Mouse (Mus musculus) naive thymus-derived CD4-positive, alpha-beta T cell, adult 2 months (primary cell): ENCODE results near the gene Jph4.

Experiments used
- DNase-seq: peaks from one replicate; pipeline ENCODE4 v3.0.0-alpha.2; 2011; ENCODE audit warnings: low read depth

Jph4 gene

DNA sequence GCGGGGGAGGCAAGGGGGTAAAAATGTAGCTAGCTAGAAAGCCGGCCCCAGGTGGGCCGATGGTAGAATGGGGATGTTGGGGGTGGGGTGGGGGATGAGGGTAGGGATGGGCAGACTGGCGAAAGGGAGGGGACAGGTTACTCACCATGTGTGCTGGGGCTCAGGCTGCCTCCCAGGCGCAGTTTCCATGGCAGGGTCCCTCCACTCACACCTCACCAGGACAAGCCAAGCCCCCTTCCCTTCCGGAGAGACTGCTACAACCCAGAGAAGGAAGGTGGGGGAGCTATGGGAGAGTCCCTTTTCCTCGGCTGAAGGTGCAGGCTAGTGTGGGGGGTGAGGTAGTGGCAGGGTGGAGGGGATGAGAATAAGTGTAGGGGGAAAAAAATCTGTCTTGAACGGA, 889 bp downstream of the Jph4 start:
- no peak for DNase-seq

DNA sequence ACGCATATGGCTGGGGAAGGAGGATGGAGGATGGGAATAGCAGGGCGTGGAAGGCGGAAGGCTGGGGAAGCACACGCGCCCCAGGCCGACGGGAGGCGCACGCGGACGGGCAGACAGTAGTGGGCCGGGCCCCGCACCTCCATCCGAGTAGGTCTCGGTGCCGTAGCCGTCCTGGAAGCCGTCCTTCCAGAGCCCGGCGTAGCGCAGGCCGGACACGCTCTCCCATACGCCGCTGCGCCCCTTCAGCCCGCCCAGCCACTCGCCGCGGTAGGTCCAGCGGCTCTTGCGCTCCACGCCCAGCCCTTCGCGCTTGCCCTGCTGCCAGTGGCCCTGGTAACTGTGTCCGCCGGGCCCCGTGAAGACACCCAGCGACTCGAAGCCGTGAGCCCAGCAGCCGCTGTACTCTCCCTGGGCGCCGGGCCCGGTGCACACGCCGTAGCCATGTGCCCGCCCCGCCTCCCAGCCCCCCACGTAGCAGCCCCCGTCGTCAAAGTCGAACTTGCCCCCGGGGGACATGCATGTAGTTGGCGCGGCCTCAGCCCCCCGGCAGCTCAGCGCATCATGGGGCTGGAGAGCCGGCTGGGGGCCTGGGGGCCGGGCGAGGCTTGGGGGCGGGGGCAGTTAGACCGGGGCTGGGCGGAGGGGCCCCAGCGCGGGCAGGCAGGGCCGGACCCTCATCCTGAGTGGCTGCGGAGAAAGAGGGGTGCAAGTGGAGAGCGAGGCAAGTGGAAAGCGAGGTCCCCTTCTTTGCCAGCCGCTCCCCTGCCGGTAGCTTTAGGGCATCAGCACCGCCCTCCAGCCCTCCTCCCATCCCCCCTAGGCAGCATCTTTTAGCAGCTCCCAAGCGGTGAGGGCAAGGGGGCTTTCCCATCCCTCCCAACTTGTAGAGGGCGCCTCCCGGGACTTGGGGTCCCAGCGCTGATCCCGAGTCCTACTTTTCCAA, 1.7 kb downstream of the Jph4 start:
- peak; percentile 37 for DNase-seq

GRCm38 (mm10) chr14:55113975-55114645, 2.6 kb downstream of the Jph4 start:
- peak; percentile 51 for DNase-seq

DNA sequence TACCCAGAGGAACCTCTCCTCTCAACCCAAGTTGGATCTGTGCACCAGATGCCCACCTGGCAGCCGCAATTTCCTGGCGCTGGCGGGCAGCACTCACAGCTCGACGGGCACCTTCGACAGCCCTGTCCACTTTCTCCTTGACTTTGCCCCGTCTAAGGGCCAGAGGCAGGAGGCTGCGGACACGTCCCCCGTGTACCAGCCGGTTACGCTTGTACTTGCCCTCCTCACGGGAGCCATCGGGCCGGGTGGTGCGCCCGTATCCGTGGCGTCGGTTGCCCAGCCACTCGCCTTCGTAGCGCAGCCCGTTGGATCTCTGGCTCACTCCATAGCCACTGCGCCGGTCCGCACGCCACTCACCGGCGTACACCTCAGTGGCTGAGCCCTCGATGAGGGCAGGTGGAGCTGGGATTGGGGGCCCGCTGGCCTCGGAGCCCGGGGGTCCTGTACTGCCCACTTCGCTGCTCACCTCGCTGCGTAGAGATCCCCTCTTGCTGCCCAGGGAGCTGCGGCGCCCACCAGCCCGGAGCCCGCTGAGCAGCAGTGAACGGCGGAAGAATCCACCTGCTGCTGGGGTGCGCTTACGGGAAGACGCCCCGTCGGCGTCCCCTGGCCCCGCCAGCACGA, 3.3 kb downstream of the Jph4 start:
- DNase-seq, result no peak

DNA sequence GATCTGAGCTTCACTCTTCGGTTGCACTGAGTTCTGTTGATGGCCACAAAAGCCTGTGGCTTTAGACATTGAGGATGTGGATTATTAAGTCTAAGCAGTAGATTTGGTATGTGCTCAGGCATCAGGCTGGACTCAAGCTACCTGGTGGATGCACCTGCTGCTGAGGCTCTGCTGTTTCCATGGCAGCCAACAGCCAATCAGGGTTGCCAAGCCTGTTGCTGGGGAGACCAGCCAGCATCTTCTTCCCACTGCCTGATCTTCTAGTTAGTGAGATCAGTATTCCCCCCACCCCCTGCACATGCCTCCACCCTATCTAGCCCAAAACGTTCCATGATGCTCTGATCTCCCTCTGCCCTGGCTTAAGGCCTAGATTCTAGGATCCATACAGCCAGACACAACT, 5.0 kb downstream of the Jph4 start:
- no peak for DNase-seq

DNA sequence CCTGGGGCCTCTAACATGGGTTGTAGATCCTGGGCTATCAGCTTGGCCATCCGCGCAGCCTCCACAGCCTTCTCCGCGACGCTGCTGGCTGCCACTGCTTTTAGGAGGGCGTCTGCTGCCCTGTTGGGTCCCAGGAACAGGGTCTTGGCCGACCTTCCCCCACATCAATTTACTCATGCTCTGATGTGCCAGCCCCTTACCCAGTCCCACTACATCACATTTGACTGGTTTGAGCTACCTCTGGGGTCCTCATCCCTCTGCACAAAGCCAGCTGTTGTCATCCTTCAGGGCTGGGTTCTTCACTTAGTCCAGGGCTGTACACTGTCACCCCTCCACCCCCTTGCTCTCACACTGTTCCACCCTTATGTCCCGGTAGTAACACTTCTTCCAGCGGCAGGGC, 6.7 kb downstream of the Jph4 start:
- DNase-seq, result no peak

DNA sequence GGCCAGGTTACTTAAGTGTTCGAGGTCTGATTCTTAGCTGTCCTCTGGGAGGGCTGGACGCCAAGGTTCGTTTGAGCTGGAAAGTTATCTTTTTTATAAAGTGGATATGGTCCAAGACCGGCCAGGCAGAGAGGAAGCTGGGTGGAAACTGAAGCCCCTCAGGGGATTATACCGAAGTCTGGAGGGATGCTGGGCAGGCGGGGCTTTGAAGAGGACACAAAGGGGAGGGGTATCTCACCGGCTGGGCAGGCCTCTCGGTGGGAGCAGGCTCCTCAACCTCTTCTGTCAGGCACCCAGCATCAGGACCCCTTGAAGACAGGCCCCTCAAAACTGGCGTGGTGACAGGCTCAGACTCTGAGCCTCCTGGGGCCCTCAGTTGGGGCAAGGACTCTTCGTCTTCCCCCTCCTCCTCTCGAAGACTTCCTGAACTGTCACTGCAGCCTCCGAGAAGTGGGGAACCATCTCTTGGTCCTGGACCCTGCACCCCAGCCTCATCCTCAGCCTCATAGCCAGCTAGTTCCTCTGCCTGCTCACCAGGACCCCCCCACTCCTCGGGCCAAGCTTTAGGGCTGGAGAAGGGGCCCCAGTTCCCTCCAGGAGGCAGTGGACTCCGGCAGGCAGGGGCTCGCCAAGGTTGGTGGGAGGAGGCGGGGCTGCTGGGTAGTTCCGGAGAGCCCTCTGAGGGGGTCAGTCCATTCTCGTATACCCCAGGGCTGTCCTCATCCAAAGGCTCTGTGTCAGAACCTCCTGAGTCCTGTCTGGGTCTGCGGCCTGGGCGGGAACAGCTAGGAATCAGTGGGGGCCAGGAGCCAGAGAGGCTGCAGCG, 7.5 kb downstream of the Jph4 start:
- DNase-seq, result no peak

GRCm38 (mm10) chr14:55108202-55108870, 8.4 kb downstream of the Jph4 start:
- no peak for DNase-seq

DNA sequence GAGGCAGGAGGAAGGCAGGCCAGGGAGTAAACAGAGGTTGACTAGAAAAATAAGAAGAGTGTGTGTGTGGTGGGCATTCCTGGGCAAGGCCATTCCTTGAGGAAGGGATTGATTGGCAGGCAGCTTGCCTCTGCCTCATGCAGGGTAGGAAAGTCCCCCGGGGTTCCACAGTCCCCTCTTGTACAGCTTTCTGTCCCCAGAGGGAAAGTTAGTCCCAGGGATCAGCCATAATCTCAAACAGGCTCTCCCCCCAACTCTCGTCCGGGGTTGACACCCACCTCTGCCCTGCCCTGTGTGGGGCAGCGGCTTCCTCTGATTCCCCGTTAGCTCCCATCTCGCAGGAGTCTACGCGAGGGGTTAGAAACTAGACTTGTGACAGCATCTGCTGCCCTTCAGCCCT, 9.7 kb downstream of the Jph4 start:
- DNase-seq, result no peak

GRCm38 (mm10) chr14:55105836-55106809, 10.6 kb downstream of the Jph4 start, which contains the start of gene Ap1g2:
Gene Ap1g2, minus strand, starts transcription at chr14:55106593.
- DNase-seq, result peak; percentile 90

DNA sequence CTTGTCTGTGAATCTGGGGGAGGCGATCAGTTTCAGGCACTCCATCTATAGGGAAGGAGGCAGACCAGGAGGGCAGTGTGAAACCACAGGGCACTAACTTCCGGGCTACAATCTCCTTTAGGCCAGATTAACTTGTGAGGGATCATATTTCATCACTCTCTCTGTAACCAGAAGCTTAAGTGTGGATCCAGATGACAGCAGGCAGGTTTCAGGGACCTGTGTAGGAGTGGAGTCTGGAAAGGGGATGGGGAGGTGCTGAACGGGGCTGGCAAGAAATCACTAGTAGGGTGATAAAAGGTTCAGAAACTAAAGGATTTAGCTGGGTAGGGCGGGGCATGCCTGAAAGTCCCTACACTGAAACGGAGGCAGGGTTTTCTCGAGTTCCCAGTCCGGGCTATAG, 11.3 kb downstream of the Jph4 start:
- no peak for DNase-seq

- DNase-seq, result no peak
Measured at GRCm38 (mm10) chr14:55104365-55104764, 12.4 kb downstream of the Jph4 start.

DNA sequence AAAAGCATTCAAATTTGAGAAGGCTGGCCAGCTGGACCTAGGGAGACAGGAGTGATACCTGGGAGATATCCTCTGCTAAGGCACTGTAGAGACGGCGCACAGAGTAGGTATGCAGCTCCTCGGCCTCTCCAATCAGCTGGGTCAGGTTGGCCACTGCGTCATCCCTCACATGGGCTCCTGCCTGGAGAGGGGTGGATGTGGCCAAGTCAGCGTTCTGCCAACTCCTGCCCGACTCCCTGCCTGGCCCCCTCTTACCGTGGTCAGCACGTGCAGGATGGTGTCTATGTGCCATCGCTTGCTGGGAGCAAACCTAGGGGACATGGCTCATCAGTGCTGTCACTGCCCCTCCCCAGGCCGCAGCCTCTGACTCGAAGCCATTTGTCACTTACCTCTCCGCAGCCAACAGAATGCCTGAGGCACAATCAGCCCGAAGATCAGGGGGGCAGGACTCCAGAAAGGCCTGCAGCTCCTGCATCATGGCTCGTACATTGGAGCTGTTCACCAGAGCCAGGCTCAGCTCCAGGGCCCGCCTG, 14.4 kb downstream of the Jph4 start:
- DNase-seq, result no peak

GRCm38 (mm10) chr14:55101592-55101991, 15.1 kb downstream of the Jph4 start:
- DNase-seq, result peak; percentile 78

DNA sequence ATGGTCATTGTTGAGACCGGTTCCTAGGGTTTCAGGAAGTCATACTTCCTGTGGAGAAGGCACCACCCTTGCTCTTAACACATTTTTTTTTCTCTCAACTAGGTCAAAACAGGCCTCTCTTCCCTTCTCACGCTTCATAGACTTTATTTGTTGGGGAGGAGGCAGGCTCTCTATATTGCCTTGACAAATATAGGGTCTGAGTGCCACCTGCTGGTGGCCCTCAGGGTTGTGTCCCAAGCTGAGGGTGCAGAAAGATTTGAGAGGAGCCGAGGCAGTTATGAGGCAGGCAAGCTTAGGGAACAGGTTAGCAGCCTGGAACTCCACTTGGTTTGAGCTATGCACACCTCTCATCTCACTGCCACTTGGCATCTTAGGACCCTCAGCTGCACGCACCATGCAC, 18.7 kb downstream of the Jph4 start:
- DNase-seq, result peak; percentile 89

GRCm38 (mm10) chr14:55097646-55098045, 19.1 kb downstream of the Jph4 start:
- DNase-seq, result no peak

DNA sequence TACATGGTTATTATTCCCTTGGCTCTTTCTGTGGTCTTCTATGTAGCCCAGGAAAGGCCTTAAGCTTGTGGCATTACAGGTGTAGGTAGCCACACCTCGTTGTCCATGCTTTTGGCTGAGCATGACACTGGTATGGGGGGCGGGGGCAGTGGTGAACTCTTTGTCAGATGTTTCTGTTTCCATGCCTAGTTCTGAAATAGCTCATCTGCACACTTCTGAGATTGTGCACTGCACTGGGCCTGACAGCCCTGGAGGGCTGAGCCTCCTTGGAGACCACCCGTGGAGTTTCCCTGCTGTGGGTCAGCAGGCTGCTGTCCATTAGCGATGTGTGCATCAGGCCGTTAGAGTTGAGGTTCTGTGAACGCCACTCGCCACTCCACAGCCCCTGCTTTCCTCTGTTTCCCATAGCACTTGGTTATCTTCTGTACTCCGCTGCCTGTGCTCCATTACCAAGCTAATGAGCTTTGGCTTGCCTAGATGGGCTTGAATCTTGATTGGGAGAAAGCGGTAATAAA, 20.1 kb downstream of the Jph4 start:
- no peak for DNase-seq

GRCm38 (mm10) chr14:55095671-55096070, 21.1 kb downstream of the Jph4 start:
- DNase-seq, result no peak

DNA sequence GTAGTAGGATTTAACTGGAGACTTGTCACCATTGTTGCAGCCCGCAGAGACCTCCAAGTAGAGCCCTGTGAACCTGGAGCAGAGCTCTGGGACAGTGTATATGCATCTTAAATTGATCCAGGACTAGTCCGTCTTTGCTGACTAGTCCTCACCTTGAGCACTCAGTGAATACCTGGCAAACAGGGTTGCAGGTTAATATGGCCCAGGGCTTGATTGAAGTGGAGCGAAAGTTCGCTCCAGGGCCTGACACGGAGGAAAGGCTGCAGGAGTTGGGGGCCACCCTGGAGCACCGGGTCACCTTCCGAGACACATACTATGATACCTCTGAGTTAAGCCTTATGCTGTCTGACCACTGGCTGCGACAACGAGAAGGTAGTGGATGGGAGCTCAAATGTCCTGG, 21.5 kb downstream of the Jph4 start:
- no peak for DNase-seq
